Mouse (Mus musculus) intestine, embryonic 14.5 days (tissue): ENCODE results near the gene Atp1b2. TPM values are rescaled to one million over a fixed set of nuclear protein-coding genes. Genes with fewer than 3 reads are reported as not detected.

Source experiments
- ATAC-seq: fragments of 200-750 bp; cut with Nextera tagmentation; replicated peaks from 2 replicates; pipeline ENCODE4 v1.8.0; 2017; ENCODE audit warnings: low read depth, moderate number of reproducible peaks, moderate TSS enrichment, moderate library complexity; ENCODE audit not compliant: low FRiP score, low TSS enrichment
- DNase-seq: peaks from one replicate; pipeline ENCODE4 v3.0.0-alpha.2; 2018; ENCODE audit warnings: low spot score
- H3K27ac ChIP-seq: fragments of 300-500 bp; sonication (generic); 2 replicates; pipeline ENCODE4 v1.5.1; 2014; ENCODE audit warnings: low read depth, mild to moderate bottlenecking, control low read depth
- H3K27me3 ChIP-seq: fragments of 300-500 bp; sonication (generic); replicated peaks from 2 replicates; pipeline ENCODE4 v1.6.1; 2014; ENCODE audit warnings: low read length, control low read depth; ENCODE audit not compliant: control insufficient read depth, insufficient read depth
- H3K36me3 ChIP-seq: fragments of 300-500 bp; sonication (generic); 2 replicates; pipeline ENCODE4 v1.6.1; 2014; ENCODE audit warnings: low read length, control low read depth; ENCODE audit not compliant: control insufficient read depth, insufficient read depth
- H3K4me1 ChIP-seq: fragments of 300-500 bp; sonication (generic); replicated peaks from 2 replicates; pipeline ENCODE4 v1.6.1; 2014; ENCODE audit warnings: low read length, control low read depth, mixed read lengths; ENCODE audit not compliant: control insufficient read depth, insufficient read depth
- H3K4me2 ChIP-seq: fragments of 300-500 bp; sonication (generic); 2 replicates; pipeline ENCODE4 v1.6.1; 2014; ENCODE audit warnings: low read length
- H3K4me3 ChIP-seq: fragments of 300-500 bp; sonication (generic); 2 replicates; pipeline ENCODE4 v1.5.1; 2014; ENCODE audit warnings: low read depth, low read length, control low read depth, mixed read lengths
- H3K9ac ChIP-seq: fragments of 300-500 bp; sonication (generic); 2 replicates; pipeline ENCODE4 v1.6.1; 2014; ENCODE audit warnings: mild to moderate bottlenecking, low read length
- H3K9me3 ChIP-seq: fragments of 300-500 bp; sonication (generic); 2 replicates; pipeline ENCODE4 v1.6.1; 2016; ENCODE audit warnings: low read length, control low read depth; ENCODE audit not compliant: control insufficient read depth
- WGBS: fragments of 180-500 bp; shearing (Covaris S2); extraction: QIAGEN DNeasy Blood & Tissue Kit; methylation state at CpG from one replicate; pipeline ENCODE4 v1.1.7; 2014; 5-methylcytosine and 5-hydroxymethylcytosine counted together
- polyA plus RNA-seq: library from polyadenylated mRNA; unstranded; fragments of >200 nt; fragmentation: Nextera tagmentation; extraction: Ambion mirVana; gene quantifications from 2 replicates; pipeline ENCODE4 v1.2.1, GENCODE M21; 2014

Atp1b2 gene
- polyA plus RNA-seq, 1 experiment from 2014 or later: 7.3 TPM

DNA sequence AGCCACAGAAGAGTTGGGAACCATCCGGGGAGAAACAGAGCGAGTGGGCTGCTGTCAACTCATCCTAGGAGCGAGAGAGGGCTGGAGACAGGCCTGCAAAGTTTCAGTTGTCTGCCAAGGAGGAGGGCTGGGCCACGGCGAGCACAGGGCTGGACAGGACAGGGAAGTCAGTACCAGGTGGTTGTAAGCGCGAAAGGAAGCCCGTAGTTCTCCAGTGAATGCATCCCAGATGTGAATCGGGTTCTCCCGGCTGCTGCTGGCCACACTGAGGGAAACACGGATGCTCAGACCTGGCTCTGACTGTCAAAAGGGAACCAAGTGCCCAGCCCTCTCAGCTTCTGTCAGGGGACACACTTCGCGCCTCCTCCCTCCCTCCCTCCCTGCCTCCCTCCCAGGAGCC, 42.4 kb downstream of the Atp1b2 start:
- no peak overlapping the region for H3K4me2 ChIP-seq
- 49% methylated on average over 13 of the region's 13 CpGs for WGBS
- H3K4me1 ChIP-seq: peaks cover 19% of the 10 kb centered on the region
- H3K36me3 ChIP-seq: peaks cover 43% of the 10 kb centered on the region
- H3K4me3 ChIP-seq: no peak overlapping the region
- ATAC-seq (no peak), DNase-seq (no peak)
- H3K27me3 ChIP-seq: no peaks in the 10 kb centered on the region
- no peak overlapping the region for H3K27ac ChIP-seq
- no peak overlapping the region for H3K9ac ChIP-seq
- H3K9me3 ChIP-seq: no peaks in the 10 kb centered on the region

GRCm38 (mm10) chr11:69560896-69561854, 44.6 kb downstream of the Atp1b2 start:
- H3K36me3 ChIP-seq: peaks cover 34% of the 10 kb centered on the region
- no peak overlapping the region for H3K9ac ChIP-seq
- no peaks in the 10 kb centered on the region for H3K9me3 ChIP-seq
- no peak for DNase-seq
- ATAC-seq: no peak
- peaks cover 19% of the 10 kb centered on the region for H3K4me1 ChIP-seq
- no peak overlapping the region for H3K27ac ChIP-seq
- no peak overlapping the region for H3K4me3 ChIP-seq
- WGBS: 29% methylated on average over 16 of the region's 16 CpGs
- H3K27me3 ChIP-seq: no peaks in the 10 kb centered on the region; the same call in 1 of the 2 replicates
- peak overlapping the region; percentile 98 for H3K4me2 ChIP-seq

- DNase-seq (peak; percentile 74), ATAC-seq (peak; percentile 65; the same call in 1 of the 2 replicates)
- H3K4me1 ChIP-seq: peaks cover 19% of the 10 kb centered on the region
- peak within 1 kb of the TSS; percentile 70 for H3K9ac ChIP-seq
- peaks cover 26% of the 10 kb centered on the region for H3K36me3 ChIP-seq
- H3K27ac ChIP-seq: no peak within 1 kb of the TSS
- no peaks in the 10 kb centered on the region; the same call in 1 of the 2 replicates for H3K27me3 ChIP-seq
- H3K4me3 ChIP-seq: peak within 1 kb of the TSS; percentile 64
- H3K9me3 ChIP-seq: no peaks in the 10 kb centered on the region
- under 1% methylated on average over 51 of the region's 59 CpGs for WGBS
- peak within 1 kb of the TSS; percentile 98 for H3K4me2 ChIP-seq
Measured at GRCm38 (mm10) chr11:69559851-69560765, 45.6 kb downstream of the Atp1b2 start, which contains the start of gene Efnb3. TSS of gene Efnb3 (minus strand) at chr11:69560205.

DNA sequence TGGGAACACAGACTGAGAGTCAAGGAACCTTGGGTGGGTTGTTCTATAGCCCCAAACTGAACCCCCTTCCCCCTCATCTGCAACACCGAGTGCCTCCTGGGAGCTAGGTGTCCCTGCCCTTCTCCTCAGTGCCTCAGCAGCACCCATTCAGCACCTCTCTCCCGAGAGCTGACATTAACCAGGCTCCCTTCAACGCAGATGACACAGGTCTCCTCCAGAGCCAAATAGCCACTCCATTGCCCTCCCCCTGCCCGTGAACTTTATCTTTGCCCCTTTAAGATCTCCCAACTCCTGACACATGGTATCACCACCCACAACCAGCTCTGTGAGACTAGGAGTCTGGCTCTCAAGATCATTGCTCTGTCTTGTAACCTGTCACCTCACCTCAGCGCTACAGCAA, 46.6 kb downstream of the Atp1b2 start:
- DNase-seq: no peak
- Histone ChIP-seq H3K4me1 (peaks cover 19% of the 10 kb centered on the region), H3K27me3 (no peaks in the 10 kb centered on the region; the same call in 1 of the 2 replicates), H3K27ac (no peak overlapping the region), H3K9me3 (no peaks in the 10 kb centered on the region), H3K4me3 (peak overlapping the region; percentile 64), H3K4me2 (peak overlapping the region; percentile 98), H3K36me3 (peaks cover 22% of the 10 kb centered on the region), H3K9ac (peak overlapping the region; percentile 70)
- no peak for ATAC-seq
- WGBS: 10% methylated on average over 5 of the region's 5 CpGs

DNA sequence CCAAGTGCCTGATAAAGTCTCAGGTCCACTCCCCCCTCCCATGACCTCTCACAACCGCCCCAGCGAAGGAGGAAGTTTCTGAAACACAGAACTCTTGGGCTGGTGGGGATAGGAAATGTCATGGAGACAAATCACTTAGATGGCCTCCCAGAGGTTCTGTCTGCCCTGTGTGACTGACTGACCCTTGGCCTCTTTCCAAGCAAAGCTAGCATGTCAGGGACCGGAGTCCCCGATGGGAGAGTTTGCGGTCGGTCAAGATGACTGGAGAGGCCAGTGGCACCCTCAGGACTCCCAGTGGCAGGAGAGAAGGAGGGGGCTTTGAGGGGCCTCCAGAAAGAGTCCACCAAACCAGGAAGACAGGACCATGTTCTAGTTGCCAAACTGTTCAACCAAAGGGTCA, 47.0 kb downstream of the Atp1b2 start:
- ATAC-seq: no peak
- peak overlapping the region; percentile 64; the same call in 1 of the 2 replicates for H3K4me3 ChIP-seq
- H3K27ac ChIP-seq: no peak overlapping the region
- H3K4me2 ChIP-seq: peak overlapping the region; percentile 98
- no peak for DNase-seq
- H3K9me3 ChIP-seq: no peaks in the 10 kb centered on the region
- H3K4me1 ChIP-seq: peaks cover 19% of the 10 kb centered on the region
- WGBS: 21% methylated on average over 6 of the region's 6 CpGs
- H3K9ac ChIP-seq: no peak overlapping the region
- peaks cover 22% of the 10 kb centered on the region for H3K36me3 ChIP-seq
- no peaks in the 10 kb centered on the region; the same call in 1 of the 2 replicates for H3K27me3 ChIP-seq

GRCm38 (mm10) chr11:69557381-69557958, 48.3 kb downstream of the Atp1b2 start:
- ATAC-seq (no peak), DNase-seq (no peak)
- Histone ChIP-seq H3K4me2 (no peak overlapping the region), H3K9ac (no peak overlapping the region), H3K4me3 (no peak overlapping the region), H3K36me3 (peaks cover 12% of the 10 kb centered on the region), H3K9me3 (no peaks in the 10 kb centered on the region), H3K27ac (no peak overlapping the region), H3K4me1 (peaks cover 19% of the 10 kb centered on the region), H3K27me3 (no peaks in the 10 kb centered on the region; the same call in 1 of the 2 replicates)
- 41% methylated on average over 13 of the region's 14 CpGs for WGBS

GRCm38 (mm10) chr11:69554539-69555140, 51.1 kb downstream of the Atp1b2 start:
- no peak overlapping the region for H3K27ac ChIP-seq
- H3K9me3 ChIP-seq: no peaks in the 10 kb centered on the region
- no peak overlapping the region for H3K9ac ChIP-seq
- 75% methylated on average over 5 of the region's 5 CpGs for WGBS
- H3K4me2 ChIP-seq: no peak overlapping the region
- H3K4me3 ChIP-seq: no peak overlapping the region
- H3K36me3 ChIP-seq: no peaks in the 10 kb centered on the region
- DNase-seq (no peak), ATAC-seq (no peak)
- peaks cover 12% of the 10 kb centered on the region for H3K4me1 ChIP-seq
- no peaks in the 10 kb centered on the region; the same call in 1 of the 2 replicates for H3K27me3 ChIP-seq

DNA sequence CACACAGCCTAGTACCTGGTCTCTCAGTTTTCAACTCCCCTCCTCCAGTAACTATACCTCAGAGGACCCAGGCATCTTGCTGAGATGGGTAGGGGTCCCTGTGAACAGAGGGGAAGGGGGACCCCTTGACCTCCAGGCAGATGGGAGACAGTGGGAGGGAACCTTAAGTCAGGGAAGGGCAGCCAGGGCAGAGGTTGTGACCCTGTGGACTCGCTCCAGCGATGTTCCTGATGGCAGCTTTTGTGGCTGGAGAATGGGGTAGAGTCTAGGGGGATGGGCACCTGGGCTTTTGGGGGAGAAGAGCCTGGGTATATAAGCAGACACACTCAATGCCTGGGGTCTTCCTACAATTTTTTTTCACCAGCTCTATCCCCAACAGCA, 52.4 kb downstream of the Atp1b2 start:
- ATAC-seq (no peak), DNase-seq (no peak)
- Histone ChIP-seq H3K4me3 (no peak overlapping the region), H3K36me3 (no peaks in the 10 kb centered on the region), H3K9me3 (no peaks in the 10 kb centered on the region), H3K27me3 (no peaks in the 10 kb centered on the region; the same call in 1 of the 2 replicates), H3K27ac (no peak overlapping the region), H3K9ac (no peak overlapping the region), H3K4me1 (no peaks in the 10 kb centered on the region), H3K4me2 (no peak overlapping the region)
- WGBS: 17% methylated on average over 2 of the region's 2 CpGs
